Mouse (Mus musculus) ES-E14 (cell line): ENCODE data around the gene Ttn. TPM values are rescaled to one million over a fixed set of nuclear protein-coding genes. Genes with fewer than 3 reads are reported as not detected.

ENCODE experiments used
- DNase-seq: peaks from one replicate; pipeline ENCODE4 v3.0.0-alpha.2; 2013; ENCODE audit warnings: low read depth, low spot score
- H3K27ac ChIP-seq: 2 replicates; pipeline ENCODE4 v1.5.1; 2012; ENCODE audit warnings: low read depth, mild to moderate bottlenecking, low read length, moderate library complexity, mixed read lengths; ENCODE audit not compliant: poor library complexity, insufficient read depth, severe bottlenecking
- H3K36me3 ChIP-seq: 2 replicates; pipeline ENCODE4 v1.6.1; 2012; ENCODE audit warnings: mild to moderate bottlenecking, low read length, moderate library complexity, mixed read lengths; ENCODE audit not compliant: control insufficient read depth, poor library complexity, insufficient read depth, severe bottlenecking
- H3K4me1 ChIP-seq, 2 experiments: fragments of 150-350 bp in 1 of 2; sonication (generic) in 1 of 2; 2 replicates each; pipeline ENCODE4 v1.6.1; 2012; ENCODE audit warnings: low read length in 2 of 2, mild to moderate bottlenecking in 1 of 2, mixed read lengths in 1 of 2; ENCODE audit not compliant: control insufficient read depth in 2 of 2, insufficient read depth in 2 of 2, poor library complexity in 1 of 2
- H3K4me3 ChIP-seq, 2 experiments: fragments of 150-350 bp in 1 of 2; sonication (generic) in 1 of 2; 2 replicates each; pipeline ENCODE4 v1.5.1; 2012; ENCODE audit warnings: low read length in 2 of 2, low read depth in 1 of 2, mild to moderate bottlenecking in 1 of 2, mixed read lengths in 1 of 2; ENCODE audit not compliant: insufficient read depth in 1 of 2, poor library complexity in 1 of 2, severe bottlenecking in 1 of 2
- H3K9ac ChIP-seq: 2 replicates; pipeline ENCODE4 v1.6.1; 2012; ENCODE audit warnings: low read depth, mild to moderate bottlenecking, low read length, mixed read lengths; ENCODE audit not compliant: poor library complexity, insufficient read depth, severe bottlenecking
- H3K9me3 ChIP-seq: fragments of 150-350 bp; sonication (generic); 2 replicates; pipeline ENCODE4 v1.6.1; 2012; ENCODE audit warnings: low read depth, mild to moderate bottlenecking, low read length; ENCODE audit not compliant: control insufficient read depth, insufficient read depth
- CHD2 ChIP-seq: IDR thresholded peaks from 2 replicates; pipeline ENCODE4 v1.6.1; 2014; ENCODE audit warnings: mild to moderate bottlenecking, low read depth, low read length, inconsistent platforms
- HCFC1 ChIP-seq: IDR thresholded peaks from 2 replicates; pipeline ENCODE4 v1.6.1; 2012; ENCODE audit warnings: low read length, inconsistent platforms, borderline replicate concordance; ENCODE audit not compliant: insufficient read depth
- MAFK ChIP-seq: IDR thresholded peaks from 2 replicates; pipeline ENCODE4 v1.6.1; 2014; ENCODE audit warnings: mild to moderate bottlenecking, low read depth, low read length, inconsistent platforms; ENCODE audit not compliant: insufficient read depth
- ZC3H11A ChIP-seq: IDR thresholded peaks from 2 replicates; pipeline ENCODE4 v1.6.1; 2012; ENCODE audit warnings: low read depth, mild to moderate bottlenecking, inconsistent platforms, low read length, borderline replicate concordance
- ZNF384 ChIP-seq: IDR thresholded peaks from 2 replicates; pipeline ENCODE4 v1.6.1; 2012; ENCODE audit warnings: low read depth, low read length, inconsistent platforms
- in situ Hi-C, 2 experiments: fragments of 600-800 bp; cut with MboI; formaldehyde crosslinking; loops; one replicate each; pipeline ENCODE4 v1.15.1; 2025; ENCODE audit warnings: low sequenced_read_pairs in 2 of 2, inconsistent platforms in 1 of 2; ENCODE audit not compliant: unreplicated experiment in 2 of 2
- total RNA-seq: library from RNA; depleted of rRNA; stranded (reverse); fragments of 300-350 nt; gene quantifications from 2 replicates; pipeline ENCODE4 v1.2.3, GENCODE M21; 2012

The Ttn gene
- total RNA-seq, 1 experiment: 19.9 TPM

DNA sequence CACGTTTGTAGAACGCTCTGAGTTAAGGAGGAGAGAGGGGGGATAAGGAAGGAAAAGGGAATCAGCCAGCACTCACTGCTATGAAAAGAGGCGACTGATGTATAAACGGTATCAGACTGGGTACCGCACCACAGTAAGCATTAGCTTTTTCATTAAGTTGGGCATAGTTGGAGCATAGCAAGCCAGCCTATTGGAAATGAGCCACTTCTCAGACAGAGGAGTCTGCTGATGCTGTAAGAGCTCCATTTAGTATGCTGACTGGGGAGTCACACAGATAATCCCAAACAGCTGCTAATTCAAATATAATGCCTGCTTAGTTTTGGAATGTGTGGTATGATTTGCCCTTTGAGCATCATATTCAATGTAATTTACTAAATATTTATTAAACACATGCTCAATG lies 2.0 kb upstream of the Ttn start:
- H3K4me1 ChIP-seq: no peaks in the 10 kb centered on the region
- no peaks in the 10 kb centered on the region for H3K36me3 ChIP-seq
- H3K9ac ChIP-seq: no peak overlapping the region
- DNase-seq: no peak
- TF ChIP-seq HCFC1 (no peak), ZC3H11A (no peak), MAFK (no peak), CHD2 (no peak), ZNF384 (no peak)
- no peak overlapping the region for H3K27ac ChIP-seq
- in situ Hi-C loops: no loop called here
- H3K4me3 ChIP-seq: no peak overlapping the region
- no peaks in the 10 kb centered on the region for H3K9me3 ChIP-seq

DNA sequence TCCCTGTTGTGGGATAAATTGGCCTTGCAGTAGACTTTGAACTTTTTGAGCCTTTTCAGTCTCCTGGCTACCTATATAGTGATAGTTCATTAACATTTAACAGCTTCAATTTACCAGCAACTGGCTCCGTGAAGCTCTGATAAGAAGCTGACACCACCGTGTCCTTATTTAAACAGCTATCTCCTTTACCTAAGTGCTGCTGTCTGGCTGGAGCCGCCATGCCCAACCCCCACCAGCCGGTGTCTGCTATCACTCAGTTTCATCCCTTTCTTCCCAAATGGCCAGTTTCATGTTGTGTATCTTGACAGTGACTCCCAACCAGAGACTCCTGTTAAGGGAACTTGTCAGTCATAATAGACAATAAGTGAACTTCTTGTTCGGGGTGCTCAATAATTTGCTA lies 1.3 kb upstream of the Ttn start:
- Histone ChIP-seq H3K9ac (no peak overlapping the region), H3K4me3 (no peak overlapping the region), H3K9me3 (no peaks in the 10 kb centered on the region), H3K4me1 (no peaks in the 10 kb centered on the region), H3K36me3 (no peaks in the 10 kb centered on the region), H3K27ac (no peak overlapping the region)
- no peak for TF ChIP-seq ZNF384
- no peak for TF ChIP-seq CHD2
- TF ChIP-seq ZC3H11A: no peak
- TF ChIP-seq MAFK: no peak
- no peak for TF ChIP-seq HCFC1
- no peak for DNase-seq
- in situ Hi-C loops: no loop called here

DNA sequence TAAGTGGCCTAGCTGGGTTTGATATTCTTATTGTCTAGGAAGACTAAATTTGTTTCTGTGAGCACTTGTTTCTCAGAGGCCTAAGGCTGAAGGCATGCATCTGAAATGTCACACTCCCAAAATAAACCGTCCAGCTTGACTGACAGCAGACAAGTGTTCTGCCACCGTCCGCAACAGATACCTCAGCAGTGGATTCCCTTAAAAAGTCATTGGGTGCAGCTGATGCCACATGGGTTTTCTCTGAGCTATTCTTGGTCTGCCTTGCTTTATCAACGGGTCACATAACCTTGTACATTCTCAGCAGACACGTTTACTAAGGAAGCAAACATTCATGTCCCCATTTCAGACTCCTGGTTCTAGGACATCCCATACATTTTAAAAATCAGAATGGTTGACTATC lies 630 bp downstream of the Ttn start:
- no peak for DNase-seq
- no peak overlapping the region for H3K9ac ChIP-seq
- H3K36me3 ChIP-seq: no peaks in the 10 kb centered on the region
- TF ChIP-seq HCFC1: no peak
- in situ Hi-C loops: no loop called here
- no peaks in the 10 kb centered on the region for H3K9me3 ChIP-seq
- H3K27ac ChIP-seq: no peak overlapping the region
- no peaks in the 10 kb centered on the region for H3K4me1 ChIP-seq
- H3K4me3 ChIP-seq: no peak overlapping the region

DNA sequence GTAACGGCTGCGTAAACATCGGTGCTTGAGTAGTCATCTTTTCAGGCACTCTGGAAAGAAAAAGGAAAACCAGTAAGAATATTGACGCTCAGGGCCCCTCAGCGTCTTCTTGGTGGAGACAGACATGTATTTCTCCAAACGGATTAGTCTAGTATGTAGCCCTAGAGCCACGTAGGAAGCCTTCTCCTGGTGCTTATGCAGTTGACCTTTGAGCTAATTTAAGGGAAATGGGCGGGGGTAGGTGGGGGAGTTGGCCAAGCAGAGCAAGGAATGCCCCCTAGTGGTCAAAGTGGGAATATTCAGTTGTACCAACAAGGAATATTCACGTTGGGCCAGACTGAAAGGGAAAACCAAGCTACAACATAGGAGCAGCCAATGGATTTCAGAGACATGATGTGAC lies 2.2 kb downstream of the Ttn start:
- in situ Hi-C loops: no loop called here
- H3K36me3 ChIP-seq: no peaks in the 10 kb centered on the region
- H3K4me3 ChIP-seq: peak overlapping the region in 1 of 2 experiments; percentile 38; a peak in 2 of 4 replicates
- H3K9ac ChIP-seq: no peak overlapping the region
- peak; percentile 78 for DNase-seq
- TF ChIP-seq ZC3H11A (0 out of 2 replicates have a peak, but pooled peaks have one; percentile 23), CHD2 (no peak)
- no peaks in the 10 kb centered on the region for H3K4me1 ChIP-seq
- no peak overlapping the region for H3K27ac ChIP-seq
- no peaks in the 10 kb centered on the region for H3K9me3 ChIP-seq

DNA sequence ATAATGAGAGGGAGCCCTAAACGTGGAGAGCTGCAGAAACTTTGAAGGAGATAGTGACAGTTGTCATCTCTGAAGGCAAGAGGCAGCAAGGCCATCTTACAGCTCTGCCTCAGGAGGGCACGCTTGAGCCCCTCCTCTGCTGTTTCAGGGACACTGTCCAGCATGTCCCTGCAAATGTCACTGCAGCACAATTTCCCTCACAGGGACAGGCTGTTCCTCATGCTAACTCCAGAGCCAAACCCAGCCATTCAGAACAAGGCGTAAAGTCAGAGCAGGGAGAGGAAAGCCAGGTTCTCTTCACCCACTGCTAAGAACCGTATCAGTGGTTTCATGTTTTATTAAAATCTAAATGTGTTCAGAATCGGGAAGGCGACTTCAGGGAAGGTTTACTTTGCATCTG lies 4.7 kb downstream of the Ttn start:
- Histone ChIP-seq H3K36me3 (no peaks in the 10 kb centered on the region), H3K4me1 (no peaks in the 10 kb centered on the region), H3K9me3 (no peaks in the 10 kb centered on the region), H3K9ac (no peak overlapping the region), H3K27ac (no peak overlapping the region), H3K4me3 (no peak overlapping the region)
- TF ChIP-seq CHD2 (no peak), MAFK (no peak), HCFC1 (no peak)
- DNase-seq: no peak
- in situ Hi-C loops: no loop called here
